Mouse (Mus musculus): ENCODE measurements at regions not wholly inside any gene's neighbourhood (a gene's known extent, or its start where the extent isn't known, plus 50 kb on each side); places are given as distances from the start of the nearest gene placed in this dataset.
"Not testable (repeated sequence)": the region's sequence is repeated elsewhere in the genome, so short reads cannot be mapped to it uniquely, and the experiment has no call there.

GRCm38 (mm10) chr7:138505205-138505604 lies 107.7 kb upstream of the Tcerg1l start:
- intact Hi-C loops (cut with DNase I; ENCODE audit: low total_unique reads) = no loop called here
- no peak for DNase-seq

GRCm38 (mm10) chr7:138503986-138504385 lies 106.5 kb upstream of the Tcerg1l start:
- no peak for DNase-seq
- intact Hi-C loops (cut with DNase I; ENCODE audit: low total_unique reads) = no loop called here

GRCm38 (mm10) chr7:138503016-138503415 lies 105.5 kb upstream of the Tcerg1l start:
- DNase-seq = no peak
- intact Hi-C loops (cut with DNase I; ENCODE audit: low total_unique reads) = no loop called here

DNA sequence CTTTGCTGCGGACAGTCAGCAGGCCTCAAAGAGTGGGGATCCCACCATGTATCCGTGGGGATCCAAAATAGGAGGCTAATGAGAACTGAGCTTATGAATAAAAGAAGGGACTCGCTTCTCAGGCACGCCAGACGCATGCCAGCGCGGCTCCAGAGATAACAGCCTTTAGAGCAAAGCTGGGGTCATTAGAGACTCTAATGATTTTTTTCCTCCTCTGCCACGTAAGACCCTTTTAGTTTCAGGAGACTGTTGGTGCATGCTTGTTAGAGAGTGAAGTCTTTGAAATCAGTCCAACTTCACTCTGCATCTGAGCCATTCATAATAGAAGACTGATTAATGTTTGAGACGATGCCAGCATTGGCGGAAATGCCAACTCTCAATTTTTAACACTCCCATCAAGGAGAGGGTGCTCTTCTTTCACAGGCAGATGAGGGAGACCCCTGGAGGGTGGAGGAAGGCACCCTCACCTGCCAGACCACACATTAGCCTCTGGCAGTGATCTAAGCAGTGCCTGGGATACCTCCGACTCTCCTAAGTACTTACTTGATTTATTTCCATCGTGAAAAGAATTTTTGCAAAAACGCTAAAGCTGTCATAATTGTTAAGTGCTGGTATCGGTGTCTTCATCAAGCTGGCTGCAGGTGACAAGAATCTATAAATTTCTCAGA lies 104.0 kb upstream of the Tcerg1l start:
- DNase-seq = no peak
- intact Hi-C loops (cut with DNase I; ENCODE audit: low total_unique reads) = no loop called here

GRCm38 (mm10) chr7:138497771-138498170 lies 100.2 kb upstream of the Tcerg1l start:
- intact Hi-C loops (cut with DNase I; ENCODE audit: low total_unique reads) = no loop called here

DNA sequence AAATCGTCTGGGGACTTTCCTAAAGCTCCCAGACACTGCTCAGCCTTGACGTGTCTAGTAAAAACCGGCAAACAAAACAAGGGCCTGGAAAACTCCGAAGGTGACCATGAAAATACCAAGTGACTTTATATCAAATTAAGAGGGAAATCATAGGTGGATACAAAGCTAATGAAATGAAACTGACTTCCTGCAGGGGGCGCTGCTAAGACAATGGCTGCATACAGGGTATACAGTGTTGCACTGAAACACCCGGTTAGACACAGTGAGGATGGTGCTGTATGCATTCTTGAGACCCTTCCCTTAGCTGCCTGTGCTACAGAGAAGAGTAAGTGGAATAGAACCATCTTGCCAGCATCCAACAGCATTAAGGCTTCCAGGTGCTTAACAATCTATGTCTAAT lies 99.7 kb upstream of the Tcerg1l start:
- intact Hi-C loops (cut with DNase I; ENCODE audit: low total_unique reads) = no loop called here
- no peak for DNase-seq

More at GRCm38 (mm10) chr7:138497771-138498170, 100.2 kb upstream of the Tcerg1l start:
- no peak for DNase-seq

DNA sequence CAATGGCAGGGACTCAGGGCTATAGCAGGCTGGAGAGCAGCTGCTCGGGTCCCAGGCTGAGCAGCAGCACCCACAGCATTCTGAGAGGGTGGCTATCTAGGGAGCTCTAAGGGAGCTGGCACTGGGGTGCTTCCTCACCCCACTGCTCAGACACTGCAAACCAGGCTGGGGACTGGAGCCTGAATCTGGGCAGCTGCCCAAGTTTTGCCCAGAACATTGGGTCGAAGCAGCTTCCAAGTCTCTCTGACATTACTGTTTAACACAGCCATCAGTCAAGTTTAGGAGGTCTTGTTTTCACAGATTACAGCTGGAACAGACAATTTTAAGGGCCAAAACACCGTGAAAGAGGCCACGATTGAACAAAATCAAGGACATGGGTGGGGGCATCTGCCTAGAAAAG lies 96.1 kb upstream of the Tcerg1l start:
- intact Hi-C loops (cut with DNase I; ENCODE audit: low total_unique reads) = no loop called here
- DNase-seq = no peak

- intact Hi-C loops (cut with DNase I; ENCODE audit: low total_unique reads) = no loop called here
- no peak for DNase-seq
Observed at GRCm38 (mm10) chr7:138492261-138492660, 94.7 kb upstream of the Tcerg1l start.

GRCm38 (mm10) chr7:138489471-138489870 lies 91.9 kb upstream of the Tcerg1l start:
- no peak for DNase-seq
- intact Hi-C loops (cut with DNase I; ENCODE audit: low total_unique reads) = no loop called here

DNA sequence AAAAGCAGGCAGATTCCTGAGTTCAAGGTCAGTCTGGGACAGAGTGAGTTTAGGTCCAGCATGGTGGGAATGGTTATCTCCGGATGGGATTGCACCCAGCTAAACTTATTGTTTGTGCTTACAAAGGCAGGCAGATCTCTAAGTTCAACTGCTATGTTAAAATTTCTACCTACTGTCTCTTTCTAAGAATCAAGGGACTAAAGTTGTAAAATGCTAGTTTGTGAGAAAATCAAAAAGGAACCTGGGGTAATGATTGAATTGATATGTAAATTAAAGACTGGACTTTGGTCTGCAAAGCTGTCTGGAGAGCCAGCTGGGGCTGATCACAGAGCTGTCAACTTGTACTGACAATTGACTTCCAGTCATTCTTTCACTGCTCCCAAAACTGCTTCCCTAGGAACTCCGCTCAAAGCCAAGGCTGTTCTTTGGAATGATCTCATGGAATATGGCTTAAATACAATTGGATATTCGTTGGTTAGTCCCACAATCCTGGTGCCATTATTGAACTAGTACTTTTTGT lies 90.7 kb upstream of the Tcerg1l start:
- no peak for DNase-seq
- intact Hi-C loops (cut with DNase I; ENCODE audit: low total_unique reads) = no loop called here

- DNase-seq = no peak
- intact Hi-C loops (cut with DNase I; ENCODE audit: low total_unique reads) = no loop called here
Observed at GRCm38 (mm10) chr7:138472891-138473455, 75.4 kb upstream of the Tcerg1l start.

DNA sequence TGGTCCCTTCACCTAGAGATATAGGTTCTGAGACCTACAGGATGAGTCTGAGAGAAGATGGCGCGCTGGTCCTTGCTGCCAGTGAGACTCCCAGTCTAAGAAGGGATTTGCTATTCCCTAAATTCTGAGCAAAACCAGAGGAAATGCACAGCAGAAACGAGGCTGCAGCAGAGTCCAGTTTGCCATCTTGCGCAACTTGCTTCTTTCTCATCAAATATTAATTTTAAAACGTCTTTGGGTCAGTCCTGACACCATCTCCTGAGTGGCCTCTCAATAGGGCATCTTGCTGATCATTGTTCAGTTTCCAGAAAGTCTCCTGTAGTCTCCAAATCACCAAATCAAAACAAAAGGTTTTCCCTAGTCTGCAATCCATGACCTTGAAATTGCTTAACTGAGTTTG lies 74.8 kb upstream of the Tcerg1l start:
- intact Hi-C loops (cut with DNase I; ENCODE audit: low total_unique reads) = no loop called here
- DNase-seq = no peak

DNA sequence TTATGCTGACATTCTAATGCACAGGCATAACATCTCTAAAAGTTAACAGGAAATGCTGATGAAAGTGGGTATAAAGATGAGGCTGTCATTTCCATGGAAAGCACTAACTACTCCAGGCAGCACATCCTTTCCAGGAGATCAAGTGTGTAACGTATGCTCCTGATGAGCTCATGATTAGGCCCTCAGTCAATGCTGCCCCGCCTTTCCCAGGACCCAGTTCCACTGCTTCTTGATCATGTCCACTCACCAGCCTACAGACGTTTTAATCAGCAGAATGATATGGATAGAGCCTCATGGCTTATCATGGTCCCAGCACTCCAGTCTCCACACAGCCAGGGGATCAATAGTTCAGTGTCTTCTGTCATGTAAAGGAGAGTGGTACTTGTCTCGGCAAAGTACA lies 71.7 kb upstream of the Tcerg1l start:
- DNase-seq = no peak
- intact Hi-C loops (cut with DNase I; ENCODE audit: low total_unique reads) = no loop called here

DNA sequence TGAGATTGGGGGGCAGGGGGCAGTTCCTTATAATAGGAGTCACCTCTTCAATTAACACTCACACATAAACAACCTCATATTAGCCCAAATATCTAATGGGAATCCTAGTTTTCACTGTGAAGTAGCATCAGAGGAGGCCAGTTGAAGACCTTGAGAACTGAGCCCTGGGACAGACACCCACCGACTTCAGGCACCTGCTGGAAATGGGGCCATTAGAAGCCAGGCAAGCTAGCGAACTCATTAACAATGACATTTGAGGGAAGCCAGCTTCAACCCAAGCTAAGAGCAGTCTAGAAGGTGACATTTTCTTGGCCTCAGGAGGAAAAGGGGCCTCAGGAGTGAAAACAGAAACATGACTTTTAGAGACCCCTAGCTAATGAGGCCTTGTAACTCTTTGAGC lies 70.9 kb upstream of the Tcerg1l start:
- intact Hi-C loops (cut with DNase I; ENCODE audit: low total_unique reads) = no loop called here
- DNase-seq = no peak

DNA sequence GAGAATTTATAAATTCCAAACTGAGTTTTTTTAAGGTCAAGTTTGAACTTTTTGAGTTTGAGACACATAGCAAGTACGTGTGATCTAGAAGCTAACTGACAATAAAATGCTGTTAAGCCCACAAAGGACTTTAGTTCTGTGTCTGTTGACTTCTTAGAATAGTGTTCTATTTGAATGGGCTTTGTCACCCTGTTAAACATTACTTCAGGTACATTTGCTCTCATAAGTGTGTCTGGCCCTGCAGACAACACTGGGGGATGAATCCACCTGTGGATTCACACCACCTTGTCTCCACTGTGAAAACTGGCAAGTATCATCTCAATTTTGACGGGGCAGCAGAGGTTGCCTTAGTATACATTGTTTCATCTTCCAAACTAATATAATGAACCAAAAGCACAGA lies 70.5 kb upstream of the Tcerg1l start:
- intact Hi-C loops (cut with DNase I; ENCODE audit: low total_unique reads) = no loop called here
- no peak for DNase-seq

DNA sequence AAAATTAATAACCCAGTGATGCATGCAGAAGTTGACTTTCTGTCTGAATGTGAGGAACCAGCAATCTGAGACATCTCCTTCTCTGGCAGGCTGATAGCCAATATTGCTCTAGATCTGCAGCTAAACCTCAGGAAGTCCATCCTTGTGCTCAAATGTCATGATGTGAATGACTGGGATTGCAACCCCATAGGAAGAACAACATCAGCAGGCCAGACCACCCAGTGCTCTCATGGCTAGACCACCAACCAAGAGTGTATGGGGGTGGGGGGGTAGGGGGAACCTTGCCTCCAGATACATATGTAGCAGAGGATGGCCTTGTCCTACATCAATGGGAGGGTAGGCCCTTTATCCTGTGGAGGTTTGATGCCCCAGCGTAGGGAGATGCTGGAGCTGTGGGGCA lies 69.9 kb upstream of the Tcerg1l start:
- no peak for DNase-seq
- intact Hi-C loops (cut with DNase I; ENCODE audit: low total_unique reads) = no loop called here

- intact Hi-C loops (cut with DNase I; ENCODE audit: low total_unique reads) = no loop called here
- no peak for DNase-seq
Observed at GRCm38 (mm10) chr7:138457964-138458363, 60.4 kb upstream of the Tcerg1l start.

DNA sequence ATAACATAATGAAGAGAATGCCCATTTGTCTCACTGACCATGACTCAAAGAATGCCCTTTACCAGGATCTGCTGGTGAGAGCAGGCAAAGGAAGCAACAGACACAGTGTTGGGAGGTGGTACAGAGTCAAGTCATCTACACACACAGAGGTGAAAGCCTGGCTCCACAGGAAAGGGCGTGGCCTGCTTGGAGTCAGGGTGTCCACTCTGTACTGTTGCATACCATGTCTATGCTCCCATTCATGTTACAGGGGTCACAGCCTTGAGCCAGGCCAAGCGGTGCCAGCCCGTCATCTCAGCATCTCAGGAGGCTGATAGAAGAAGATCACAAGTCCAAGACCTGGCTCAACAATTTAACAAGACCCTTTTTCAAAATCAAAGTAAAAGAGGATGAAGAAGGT lies 57.8 kb upstream of the Tcerg1l start:
- intact Hi-C loops (cut with DNase I; ENCODE audit: low total_unique reads) = no loop called here
- no peak for DNase-seq

GRCm38 (mm10) chr7:138454498-138455225 lies 57.1 kb upstream of the Tcerg1l start:
- DNase-seq; intact Hi-C loops (cut with DNase I; ENCODE audit: low total_unique reads): not testable (repeated sequence)

DNA sequence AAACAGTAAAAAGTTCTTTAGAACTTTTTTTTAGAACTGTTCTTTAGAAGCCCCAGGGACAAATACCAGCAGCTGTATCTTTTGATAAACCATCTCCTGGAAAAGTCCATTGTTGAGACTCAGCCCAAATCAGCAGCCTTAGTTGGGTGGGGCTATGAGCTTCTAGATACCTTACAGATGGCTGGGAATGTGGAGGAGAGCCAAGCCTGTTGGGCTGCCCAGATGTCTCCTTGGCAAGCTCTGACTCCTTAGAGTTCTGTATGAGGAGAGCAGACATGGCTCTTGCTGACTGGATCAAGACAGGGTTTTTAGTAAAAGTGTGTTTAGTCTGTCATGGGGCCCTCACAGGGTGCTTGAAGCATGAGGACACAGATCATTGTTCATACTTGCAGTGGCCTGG lies 53.8 kb upstream of the Tcerg1l start:
- intact Hi-C loops (cut with DNase I; ENCODE audit: low total_unique reads) = no loop called here
- peak; percentile 9 for DNase-seq

DNA sequence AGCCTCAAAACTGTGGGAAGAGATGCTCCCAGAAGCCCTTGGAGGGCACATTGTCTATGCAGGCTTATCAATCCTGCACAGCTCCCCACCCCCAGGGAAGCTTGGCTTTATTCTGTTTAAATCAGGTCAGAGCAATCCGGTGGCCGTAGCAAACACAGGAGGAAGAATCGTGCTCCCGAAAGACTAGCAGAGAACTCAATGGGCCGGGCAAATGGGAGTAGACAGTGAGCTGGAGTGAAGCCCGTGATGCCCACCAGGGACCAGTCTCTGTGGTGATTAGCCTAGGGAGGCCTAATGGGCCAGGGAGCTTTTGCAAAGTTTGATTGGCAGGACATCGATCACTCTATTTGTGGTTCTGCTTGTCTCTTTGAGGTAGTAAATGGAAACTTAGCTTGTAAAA lies 51.0 kb upstream of the Tcerg1l start:
- no peak for DNase-seq
- intact Hi-C loops (cut with DNase I; ENCODE audit: low total_unique reads) = no loop called here
